Mouse (Mus musculus) ovary, adult 2 months (tissue): ENCODE data around the gene Abca8a. TPM values are rescaled to one million over a fixed set of nuclear protein-coding genes. Genes with fewer than 3 reads are reported as not detected.

ENCODE experiments used
- polyA plus RNA-seq: library from polyadenylated mRNA; depleted of rRNA; stranded (reverse); fragments of >200 nt; gene quantifications from 2 replicates; pipeline ENCODE4 v1.2.3, GENCODE M21; 2012; rRNA removed

The Abca8a gene
- polyA plus RNA-seq = 4.5 and 4.6 TPM in 2 replicates

GRCm38 (mm10) chr11:110095858-110096257 lies at the start of gene Abca8a:
Gene Abca8a (minus strand): TSS chr11:110095978.

GRCm38 (mm10) chr11:109995624-109996023 lies 100.2 kb downstream of the Abca8a start, which contains the start of gene Abca8b:
Gene Abca8b (minus strand): TSS chr11:109995845.

Other genes with a start within 250 kb of the Abca8a start
- gene Abca8b, start 100.1 kb downstream of the Abca8a start, polyA plus RNA-seq = 0.41 and 0.53 TPM in 2 replicates
- gene Abca9, start 72.2 kb upstream of the Abca8a start, polyA plus RNA-seq = 2.0 and 2.1 TPM in 2 replicates
- 0.97 and 1.5 TPM in 2 replicates for gene Abca6, start 155.8 kb upstream of the Abca8a start, polyA plus RNA-seq
- 0.52 and 0.69 TPM in 2 replicates for gene Abca5, start 241.7 kb upstream of the Abca8a start, polyA plus RNA-seq